Mouse (Mus musculus) urinary bladder, postnatal 14 days (tissue): ENCODE data around the gene Atf7ip.

ENCODE experiments used
- DNase-seq: peaks from one replicate; pipeline ENCODE4 v3.0.0; 2021; ENCODE audit warnings: low spot score

The Atf7ip gene

GRCm38 (mm10) chr6:136553767-136554569 lies 48.0 kb downstream of the Atf7ip start:
- DNase-seq: no peak

- no peak for DNase-seq
Observed at GRCm38 (mm10) chr6:136554774-136555522, 49.0 kb downstream of the Atf7ip start.

- peak; percentile 51 for DNase-seq
Observed at GRCm38 (mm10) chr6:136555523-136555915, 49.6 kb downstream of the Atf7ip start.

- no peak for DNase-seq
Observed at GRCm38 (mm10) chr6:136558288-136559005, 52.5 kb downstream of the Atf7ip start.

- no peak for DNase-seq
Observed at GRCm38 (mm10) chr6:136566002-136566401, 60.0 kb downstream of the Atf7ip start.

- DNase-seq: no peak
Observed at GRCm38 (mm10) chr6:136590739-136591138, 84.8 kb downstream of the Atf7ip start.

- no peak for DNase-seq
Observed at GRCm38 (mm10) chr6:136594541-136594940, 88.6 kb downstream of the Atf7ip start.

GRCm38 (mm10) chr6:136602601-136603000 lies 96.6 kb downstream of the Atf7ip start:
- no peak for DNase-seq

GRCm38 (mm10) chr6:136611351-136612215 lies 105.6 kb downstream of the Atf7ip start:
- DNase-seq: no peak

- DNase-seq: no peak
Observed at GRCm38 (mm10) chr6:136612312-136612711, 106.3 kb downstream of the Atf7ip start.

- DNase-seq: no peak
Observed at GRCm38 (mm10) chr6:136614156-136614555, 108.2 kb downstream of the Atf7ip start.

- DNase-seq: peak; percentile 90
Observed at GRCm38 (mm10) chr6:136620361-136621139, 114.6 kb downstream of the Atf7ip start.

GRCm38 (mm10) chr6:136625421-136625820 lies 119.5 kb downstream of the Atf7ip start:
- DNase-seq: no peak

GRCm38 (mm10) chr6:136629639-136630038 lies 123.7 kb downstream of the Atf7ip start:
- DNase-seq: no peak

GRCm38 (mm10) chr6:136631519-136631918 lies 125.6 kb downstream of the Atf7ip start:
- DNase-seq: no peak

- no peak for DNase-seq
Observed at GRCm38 (mm10) chr6:136631945-136632534, 126.1 kb downstream of the Atf7ip start.

- DNase-seq: no peak
Observed at GRCm38 (mm10) chr6:136633154-136633553, 127.2 kb downstream of the Atf7ip start.

- DNase-seq: no peak
Observed at GRCm38 (mm10) chr6:136633719-136634118, 127.8 kb downstream of the Atf7ip start.

- no peak for DNase-seq
Observed at GRCm38 (mm10) chr6:136634982-136635381, 129.0 kb downstream of the Atf7ip start.

GRCm38 (mm10) chr6:136644171-136644570 lies 138.2 kb downstream of the Atf7ip start:
- DNase-seq: no peak
